Mouse (Mus musculus) neural tube, embryonic 11.5 days (tissue): ENCODE measurements around the gene Tctn1. TPM values are rescaled to one million over a fixed set of nuclear protein-coding genes. Genes with fewer than 3 reads are reported as not detected.

ENCODE experiments used
- ATAC-seq: fragments of 200-750 bp; cut with Nextera tagmentation; 2 replicates; pipeline ENCODE4 v1.8.0; 2017; ENCODE audit warnings: moderate number of reproducible peaks, mild to moderate bottlenecking, moderate TSS enrichment, moderate library complexity; ENCODE audit not compliant: insufficient read depth, low FRiP score, low TSS enrichment
- DNase-seq: peaks from one replicate; pipeline ENCODE4 v3.0.0-alpha.2; 2015; ENCODE audit warnings: low spot score
- H3K27ac ChIP-seq: fragments of 300-500 bp; sonication (generic); 2 replicates; pipeline ENCODE4 v1.5.1; 2014; ENCODE audit warnings: low read depth, mild to moderate bottlenecking, low read length
- H3K27me3 ChIP-seq: fragments of 300-500 bp; sonication (generic); 2 replicates; pipeline ENCODE4 v1.6.1; 2014; ENCODE audit warnings: mild to moderate bottlenecking, low read length, mixed read lengths; ENCODE audit not compliant: control insufficient read depth, insufficient read depth
- H3K36me3 ChIP-seq: fragments of 300-500 bp; sonication (generic); 2 replicates; pipeline ENCODE4 v1.6.1; 2014; ENCODE audit warnings: mild to moderate bottlenecking, low read length, moderate library complexity, mixed read lengths; ENCODE audit not compliant: control insufficient read depth, insufficient read depth
- H3K4me1 ChIP-seq: fragments of 300-500 bp; sonication (generic); 2 replicates; pipeline ENCODE4 v1.6.1; 2014; ENCODE audit warnings: low read length, mixed read lengths; ENCODE audit not compliant: control insufficient read depth, insufficient read depth
- H3K4me2 ChIP-seq: fragments of 300-500 bp; sonication (generic); 2 replicates; pipeline ENCODE4 v1.6.1; 2014; ENCODE audit warnings: low read depth, mild to moderate bottlenecking, moderate library complexity
- H3K4me3 ChIP-seq: fragments of 300-500 bp; sonication (generic); 2 replicates; pipeline ENCODE4 v1.5.1; 2014; ENCODE audit warnings: low read depth, low read length
- H3K9ac ChIP-seq: fragments of 300-500 bp; sonication (generic); 2 replicates; pipeline ENCODE4 v1.6.1; 2014; ENCODE audit warnings: mild to moderate bottlenecking, low read length
- H3K9me3 ChIP-seq: fragments of 300-500 bp; sonication (generic); 2 replicates; pipeline ENCODE4 v1.6.1; 2016; ENCODE audit warnings: low read length; ENCODE audit not compliant: control insufficient read depth
- WGBS: fragments of 180-500 bp; shearing (Covaris S2); extraction: QIAGEN DNeasy Blood & Tissue Kit; methylation state at CpG from one replicate; pipeline ENCODE4 v1.1.7; 2014; 5-methylcytosine and 5-hydroxymethylcytosine counted together
- polyA plus RNA-seq: library from polyadenylated mRNA; unstranded; fragments of >200 nt; fragmentation: Nextera tagmentation; extraction: Ambion mirVana; gene quantifications from 2 replicates; pipeline ENCODE4 v1.2.1, GENCODE M21; 2014

The Tctn1 gene
- polyA plus RNA-seq, 1 experiment from 2014 or later: 4.5 TPM

- Histone ChIP-seq H3K36me3 (no peaks in the 10 kb centered on the region; the same call in 1 of the 2 replicates), H3K4me2 (no peak overlapping the region), H3K27ac (no peak overlapping the region), H3K4me1 (peaks cover 3% of the 10 kb centered on the region; the same call in 1 of the 2 replicates), H3K27me3 (no peaks in the 10 kb centered on the region), H3K4me3 (no peak overlapping the region), H3K9ac (no peak overlapping the region), H3K9me3 (no peaks in the 10 kb centered on the region)
- 65% methylated on average over 3 of the region's 3 CpGs for WGBS
- DNase-seq (no peak), ATAC-seq (no peak)
These were observed 927 bp upstream of the Tctn1 start for GRCm38 (mm10) chr5:122265187-122265586.

DNA sequence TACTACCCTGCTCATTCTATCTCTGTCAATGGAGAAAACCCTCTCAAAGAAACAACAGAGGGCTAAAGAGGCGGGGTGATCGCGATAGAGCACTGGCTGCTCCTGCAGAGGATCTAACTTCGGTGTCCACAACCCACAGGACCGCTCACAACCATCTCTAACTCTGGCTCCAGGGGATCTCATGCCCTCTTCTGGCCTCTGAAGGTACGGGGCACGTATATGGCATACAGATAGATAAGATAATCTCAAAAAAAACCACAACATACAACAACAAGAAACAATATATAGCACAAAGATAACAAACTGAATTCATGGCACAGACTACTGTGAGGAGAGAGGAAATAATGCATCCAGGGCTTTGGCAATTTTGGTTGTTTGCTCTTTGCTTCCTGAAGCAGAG, 2.2 kb downstream of the Tctn1 start:
- no peak for ATAC-seq
- H3K9ac ChIP-seq: no peak overlapping the region
- no peak overlapping the region for H3K4me3 ChIP-seq
- H3K4me1 ChIP-seq: peaks cover 3% of the 10 kb centered on the region; the same call in 1 of the 2 replicates
- H3K27me3 ChIP-seq: no peaks in the 10 kb centered on the region
- H3K9me3 ChIP-seq: no peaks in the 10 kb centered on the region
- DNase-seq: no peak
- no peak overlapping the region for H3K4me2 ChIP-seq
- H3K36me3 ChIP-seq: peaks cover 4% of the 10 kb centered on the region
- WGBS: 62% methylated on average over 7 of the region's 7 CpGs
- H3K27ac ChIP-seq: no peak overlapping the region

GRCm38 (mm10) chr5:122258027-122258741, 6.1 kb downstream of the Tctn1 start:
- WGBS: 88% methylated on average over 6 of the region's 6 CpGs

DNA sequence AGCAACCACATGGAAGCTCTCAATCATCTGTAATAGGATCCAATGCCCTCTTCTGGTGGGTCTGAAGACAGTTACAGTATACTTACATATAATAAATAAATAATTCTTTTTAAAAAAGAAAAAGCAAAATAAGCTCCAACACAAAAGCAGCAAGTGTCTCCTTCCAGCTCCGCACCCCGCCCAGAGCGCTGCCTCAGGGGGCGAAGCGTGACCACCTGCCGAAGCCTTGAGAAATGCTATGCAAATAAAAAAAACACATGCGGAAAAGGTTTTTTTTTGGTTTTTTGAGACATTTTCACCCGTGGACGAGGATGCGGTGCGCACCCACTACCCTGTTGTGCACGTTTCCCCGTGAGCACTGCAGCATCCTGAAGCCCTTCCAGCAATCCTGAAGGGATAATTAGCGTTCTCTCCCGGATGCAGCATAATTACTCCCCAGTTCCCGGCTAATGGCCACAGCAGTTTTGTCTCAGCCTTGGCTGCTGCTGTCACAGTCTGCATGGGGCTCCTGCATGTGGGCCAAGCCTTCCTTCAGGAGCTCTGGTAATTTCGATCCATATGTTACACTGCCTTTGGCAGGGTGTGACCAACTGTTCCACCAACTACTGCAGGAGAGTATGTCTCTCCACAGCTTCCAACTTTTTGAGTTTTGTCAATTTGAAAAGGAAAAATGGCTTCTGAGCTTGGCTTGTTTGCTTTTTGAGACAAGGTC, 12.2 kb downstream of the Tctn1 start:
- no peak for ATAC-seq
- H3K9ac ChIP-seq: no peak overlapping the region
- H3K4me1 ChIP-seq: no peaks in the 10 kb centered on the region
- no peak overlapping the region for H3K27ac ChIP-seq
- no peak overlapping the region for H3K4me3 ChIP-seq
- DNase-seq: no peak
- no peaks in the 10 kb centered on the region for H3K9me3 ChIP-seq
- H3K36me3 ChIP-seq: peaks cover 15% of the 10 kb centered on the region
- no peaks in the 10 kb centered on the region for H3K27me3 ChIP-seq
- H3K4me2 ChIP-seq: no peak overlapping the region
- 88% methylated on average over 17 of the region's 17 CpGs for WGBS

More at GRCm38 (mm10) chr5:122258027-122258741, 6.1 kb downstream of the Tctn1 start:
- Histone ChIP-seq H3K36me3 (peaks cover 15% of the 10 kb centered on the region), H3K4me3 (no peak overlapping the region), H3K27me3 (no peaks in the 10 kb centered on the region), H3K9me3 (no peaks in the 10 kb centered on the region), H3K9ac (no peak overlapping the region), H3K4me1 (no peaks in the 10 kb centered on the region), H3K4me2 (no peak overlapping the region), H3K27ac (no peak overlapping the region)
- ATAC-seq (no peak), DNase-seq (no peak)

DNA sequence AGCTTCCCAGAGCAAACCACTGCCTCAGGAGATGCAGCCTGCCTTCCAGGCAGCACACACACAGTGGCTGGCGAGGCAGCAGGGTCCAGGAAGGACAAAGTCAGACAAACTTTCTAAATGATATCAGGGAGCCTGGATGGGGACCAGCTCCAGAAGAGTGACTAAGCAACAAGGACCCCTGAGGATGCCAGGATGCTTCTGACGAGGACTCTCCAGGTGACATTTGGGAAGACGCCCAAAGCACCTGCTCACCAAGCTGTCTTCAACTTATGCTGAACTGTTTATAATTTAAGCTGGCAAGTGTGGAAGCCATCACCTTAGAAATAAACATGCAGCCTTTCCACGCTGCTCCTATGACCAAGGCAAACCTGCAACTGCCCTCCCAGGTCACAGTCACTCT, 15.0 kb downstream of the Tctn1 start:
- peaks cover 7% of the 10 kb centered on the region for H3K36me3 ChIP-seq
- H3K27me3 ChIP-seq: no peaks in the 10 kb centered on the region
- DNase-seq (no peak), ATAC-seq (no peak)
- H3K4me1 ChIP-seq: no peaks in the 10 kb centered on the region
- no peaks in the 10 kb centered on the region for H3K9me3 ChIP-seq
- no peak overlapping the region for H3K9ac ChIP-seq
- no peak overlapping the region for H3K4me2 ChIP-seq
- 88% methylated on average over 4 of the region's 4 CpGs for WGBS
- no peak overlapping the region for H3K4me3 ChIP-seq
- H3K27ac ChIP-seq: no peak overlapping the region

DNA sequence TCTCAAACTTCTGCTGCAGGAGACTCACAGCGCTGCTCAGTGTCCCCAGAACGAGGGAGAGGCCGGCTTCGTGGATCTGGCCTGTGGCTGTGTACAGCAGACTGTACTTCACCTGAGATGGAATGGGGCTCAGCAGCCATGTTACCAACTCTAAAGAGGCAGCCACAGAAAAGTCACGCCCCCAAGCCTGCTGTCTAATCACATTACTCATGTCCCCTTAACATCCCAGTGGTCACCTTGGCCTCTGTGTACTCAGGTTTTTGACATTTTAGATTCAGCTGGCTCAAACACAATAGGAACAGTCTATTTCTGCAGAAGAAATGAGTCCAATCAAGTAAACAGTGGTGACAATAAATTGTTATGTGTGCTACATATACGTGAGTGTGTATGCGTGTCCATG, 16.3 kb downstream of the Tctn1 start:
- 98% methylated on average over 7 of the region's 7 CpGs for WGBS
- Histone ChIP-seq H3K4me2 (no peak overlapping the region), H3K9me3 (no peaks in the 10 kb centered on the region), H3K4me3 (no peak overlapping the region), H3K4me1 (no peaks in the 10 kb centered on the region), H3K36me3 (peaks cover 7% of the 10 kb centered on the region), H3K9ac (no peak overlapping the region), H3K27ac (no peak overlapping the region), H3K27me3 (no peaks in the 10 kb centered on the region)
- no peak for ATAC-seq
- DNase-seq: no peak

DNA sequence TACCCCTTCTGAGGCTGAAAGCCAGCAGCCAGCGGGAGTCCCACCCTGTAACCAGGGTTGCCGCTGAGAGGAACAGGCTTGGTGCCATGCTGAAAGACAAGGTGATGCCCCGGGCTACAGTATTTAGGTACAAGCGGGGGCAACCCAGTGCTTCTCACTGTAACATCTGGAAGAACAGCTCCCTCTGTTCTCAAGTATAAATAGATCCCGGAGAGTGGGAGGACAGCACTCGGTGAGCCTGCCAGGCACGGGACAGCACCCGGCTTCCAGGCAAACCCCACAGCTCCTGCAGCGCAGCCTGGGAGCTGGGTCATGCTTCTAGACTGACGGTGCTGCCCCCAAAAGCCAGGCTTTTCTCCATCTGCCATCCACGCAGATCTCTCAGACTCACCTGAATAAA, 16.7 kb downstream of the Tctn1 start:
- 90% methylated on average over 11 of the region's 11 CpGs for WGBS
- Histone ChIP-seq H3K9me3 (no peaks in the 10 kb centered on the region), H3K9ac (no peak overlapping the region), H3K27me3 (no peaks in the 10 kb centered on the region), H3K4me3 (no peak overlapping the region), H3K27ac (no peak overlapping the region), H3K4me2 (no peak overlapping the region), H3K36me3 (peaks cover 5% of the 10 kb centered on the region; the same call in 1 of the 2 replicates), H3K4me1 (no peaks in the 10 kb centered on the region)
- DNase-seq: no peak
- ATAC-seq: no peak

GRCm38 (mm10) chr5:122246547-122247167, 17.6 kb downstream of the Tctn1 start:
- no peak overlapping the region for H3K4me3 ChIP-seq
- no peak for ATAC-seq
- DNase-seq: no peak
- no peak overlapping the region for H3K27ac ChIP-seq
- 82% methylated on average over 10 of the region's 10 CpGs for WGBS
- no peak overlapping the region for H3K4me2 ChIP-seq
- no peaks in the 10 kb centered on the region for H3K4me1 ChIP-seq
- no peak overlapping the region for H3K9ac ChIP-seq
- no peaks in the 10 kb centered on the region for H3K9me3 ChIP-seq
- peaks cover 9% of the 10 kb centered on the region; the same call in 1 of the 2 replicates for H3K36me3 ChIP-seq
- no peaks in the 10 kb centered on the region for H3K27me3 ChIP-seq
